Mouse (Mus musculus) olfactory bulb, adult 2 months (tissue): ENCODE data around the gene Gipc2.

ENCODE experiments used
- CTCF ChIP-seq: fragments of 200-500 bp; IDR thresholded peaks from 2 replicates; pipeline ENCODE4 v1.5.1; 2012; ENCODE audit warnings: low read depth, mild to moderate bottlenecking, low read length, moderate library complexity; ENCODE audit not compliant: insufficient read depth
- POLR2A ChIP-seq: fragments of 200-500 bp; IDR thresholded peaks from 2 replicates; pipeline ENCODE4 v1.6.1; 2012; ENCODE audit warnings: mild to moderate bottlenecking, low read depth, low read length, moderate library complexity; ENCODE audit not compliant: insufficient read depth

GRCm38 (mm10) chr3:152170407-152170806 lies 4.4 kb upstream of the Gipc2 start:
- no peak for TF ChIP-seq CTCF
- TF ChIP-seq POLR2A, result no peak
